Mouse (Mus musculus): Measurements from ENCODE around the gene Pdha1.
A peak's percentile ranks its signal among the peaks of the same experiment; 100 is the strongest.

DNA sequence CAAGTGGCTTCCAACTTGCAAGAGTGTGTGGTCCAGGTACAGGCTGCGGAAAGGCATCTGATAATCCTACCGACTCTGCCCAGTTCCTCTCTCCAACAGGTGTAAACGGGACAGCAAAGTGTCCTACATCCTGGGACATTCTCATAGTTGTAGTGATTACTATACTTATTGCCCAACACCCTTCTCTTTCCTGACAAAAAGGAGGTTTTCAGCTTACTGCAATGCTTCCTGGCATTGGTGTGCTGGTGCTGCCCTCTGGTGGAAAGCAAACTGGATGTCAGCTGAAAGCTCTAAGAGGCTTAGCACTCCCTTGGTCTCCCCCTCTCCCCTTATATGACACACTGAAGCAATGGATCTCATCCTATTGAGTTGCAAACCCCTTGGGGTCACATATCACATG, 21.6 kb downstream of the Pdha1 start:
- TF ChIP-seq POLR2A (IDR thresholded peaks at IDR 0.05; ENCODE audit: low read depth, low read length) (no peak), CTCF (IDR thresholded peaks at IDR 0.05; ENCODE audit: borderline replicate concordance, insufficient read depth, low read length) (peak; percentile 64; the same call in 1 of the 2 replicates)
